Mouse (Mus musculus) limb, embryonic 11.5 days (tissue): ENCODE results near the gene Plvap. TPM values are rescaled to one million over a fixed set of nuclear protein-coding genes. Genes with fewer than 3 reads are reported as not detected.

Source experiments
- ATAC-seq: fragments of 200-750 bp; cut with Nextera tagmentation; 2 replicates; pipeline ENCODE4 v1.8.0; 2017; ENCODE audit warnings: low read depth; ENCODE audit not compliant: insufficient number of reproducible peaks, low FRiP score, low TSS enrichment
- DNase-seq: peaks from one replicate; pipeline ENCODE4 v3.0.0-alpha.2; 2015; ENCODE audit warnings: low spot score
- H3K27ac ChIP-seq: fragments of 300-500 bp; sonication (generic); replicated peaks from 2 replicates; pipeline ENCODE4 v1.5.1; 2014; ENCODE audit warnings: low read depth, mild to moderate bottlenecking, low read length
- H3K27me3 ChIP-seq: fragments of 300-500 bp; sonication (generic); 2 replicates; pipeline ENCODE4 v1.6.1; 2014; ENCODE audit warnings: mild to moderate bottlenecking, low read length, mixed read lengths; ENCODE audit not compliant: control insufficient read depth, insufficient read depth
- H3K36me3 ChIP-seq: fragments of 300-500 bp; sonication (generic); 2 replicates; pipeline ENCODE4 v1.6.1; 2014; ENCODE audit warnings: mild to moderate bottlenecking, low read length, moderate library complexity, mixed read lengths; ENCODE audit not compliant: control insufficient read depth, insufficient read depth
- H3K4me1 ChIP-seq: fragments of 300-500 bp; sonication (generic); 2 replicates; pipeline ENCODE4 v1.6.1; 2014; ENCODE audit warnings: low read length, mixed read lengths; ENCODE audit not compliant: control insufficient read depth, insufficient read depth
- H3K4me2 ChIP-seq: fragments of 300-500 bp; sonication (generic); 2 replicates; pipeline ENCODE4 v1.6.1; 2014; ENCODE audit warnings: low read depth, mild to moderate bottlenecking, moderate library complexity; ENCODE audit not compliant: severe bottlenecking
- H3K4me3 ChIP-seq: fragments of 300-500 bp; sonication (generic); 2 replicates; pipeline ENCODE4 v1.5.1; 2014; ENCODE audit warnings: low read depth, low read length
- H3K9ac ChIP-seq: fragments of 300-500 bp; sonication (generic); 2 replicates; pipeline ENCODE4 v1.6.1; 2014; ENCODE audit warnings: mild to moderate bottlenecking, low read length
- H3K9me3 ChIP-seq: fragments of 300-500 bp; sonication (generic); 2 replicates; pipeline ENCODE4 v1.6.1; 2016; ENCODE audit warnings: low read length; ENCODE audit not compliant: control insufficient read depth
- WGBS: fragments of 180-500 bp; shearing (Covaris S2); extraction: QIAGEN DNeasy Blood & Tissue Kit; methylation state at CpG from one replicate; pipeline ENCODE4 v1.1.7; 2014; 5-methylcytosine and 5-hydroxymethylcytosine counted together
- polyA plus RNA-seq: library from polyadenylated mRNA; unstranded; fragments of >200 nt; fragmentation: Nextera tagmentation; extraction: Ambion mirVana; gene quantifications from 2 replicates; pipeline ENCODE4 v1.2.1, GENCODE M21; 2014

The Plvap gene
- polyA plus RNA-seq, 1 experiment from 2014 or later, result 58.2 TPM

DNA sequence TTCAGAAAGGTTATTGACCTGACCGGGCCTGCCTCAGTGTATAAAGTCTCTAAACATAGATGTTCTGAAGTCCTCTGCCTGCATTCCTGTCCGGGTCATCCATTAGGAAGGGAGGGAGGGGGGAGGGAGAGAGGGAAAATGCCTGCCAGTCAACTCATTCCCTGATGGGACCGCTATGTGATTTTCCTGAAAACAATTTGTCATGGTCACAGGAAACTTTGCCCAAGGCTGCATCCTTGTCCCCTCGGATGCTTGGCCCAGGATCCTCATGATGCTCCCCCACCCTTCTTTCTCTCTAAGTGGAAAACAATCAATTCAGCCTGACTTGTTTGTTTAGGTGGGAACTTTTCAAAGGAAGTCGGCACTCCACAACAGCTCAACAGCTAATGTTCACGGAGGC lies 5.2 kb upstream of the Plvap start:
- H3K27ac ChIP-seq, result no peak overlapping the region
- 22% methylated on average over 6 of the region's 6 CpGs for WGBS
- H3K9me3 ChIP-seq, result no peaks in the 10 kb centered on the region
- no peaks in the 10 kb centered on the region for H3K27me3 ChIP-seq
- no peak overlapping the region for H3K4me3 ChIP-seq
- no peak overlapping the region for H3K9ac ChIP-seq
- no peaks in the 10 kb centered on the region for H3K4me1 ChIP-seq
- ATAC-seq (no peak), DNase-seq (peak; percentile 18)
- H3K36me3 ChIP-seq, result no peaks in the 10 kb centered on the region
- H3K4me2 ChIP-seq, result no peak overlapping the region

DNA sequence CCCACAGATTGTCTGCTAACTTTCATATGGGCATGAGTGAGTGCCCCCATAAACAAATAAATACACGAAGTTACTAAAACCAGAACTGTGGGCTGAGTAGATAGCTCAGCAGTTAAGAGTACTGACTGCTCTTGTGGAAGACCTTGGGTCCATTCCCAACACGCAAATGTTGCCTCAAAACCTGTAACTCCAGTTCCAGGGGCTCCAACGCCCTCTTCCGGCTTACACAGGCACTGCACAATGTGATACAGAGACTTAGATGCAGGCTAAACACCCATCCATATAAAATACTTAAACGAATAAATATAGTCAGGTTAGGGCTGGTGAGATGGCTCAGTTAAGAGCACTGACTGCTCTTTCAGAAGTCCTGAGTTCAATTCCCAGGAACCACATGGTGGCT lies 3.5 kb upstream of the Plvap start:
- DNase-seq (no peak), ATAC-seq (no peak)
- H3K36me3 ChIP-seq, result no peaks in the 10 kb centered on the region
- H3K4me2 ChIP-seq, result no peak overlapping the region
- no peak overlapping the region for H3K27ac ChIP-seq
- no peak overlapping the region for H3K9ac ChIP-seq
- H3K4me3 ChIP-seq, result no peak overlapping the region
- H3K4me1 ChIP-seq, result no peaks in the 10 kb centered on the region
- WGBS, result 71% methylated on average over 5 of the region's 5 CpGs
- H3K27me3 ChIP-seq, result no peaks in the 10 kb centered on the region
- H3K9me3 ChIP-seq, result no peaks in the 10 kb centered on the region

DNA sequence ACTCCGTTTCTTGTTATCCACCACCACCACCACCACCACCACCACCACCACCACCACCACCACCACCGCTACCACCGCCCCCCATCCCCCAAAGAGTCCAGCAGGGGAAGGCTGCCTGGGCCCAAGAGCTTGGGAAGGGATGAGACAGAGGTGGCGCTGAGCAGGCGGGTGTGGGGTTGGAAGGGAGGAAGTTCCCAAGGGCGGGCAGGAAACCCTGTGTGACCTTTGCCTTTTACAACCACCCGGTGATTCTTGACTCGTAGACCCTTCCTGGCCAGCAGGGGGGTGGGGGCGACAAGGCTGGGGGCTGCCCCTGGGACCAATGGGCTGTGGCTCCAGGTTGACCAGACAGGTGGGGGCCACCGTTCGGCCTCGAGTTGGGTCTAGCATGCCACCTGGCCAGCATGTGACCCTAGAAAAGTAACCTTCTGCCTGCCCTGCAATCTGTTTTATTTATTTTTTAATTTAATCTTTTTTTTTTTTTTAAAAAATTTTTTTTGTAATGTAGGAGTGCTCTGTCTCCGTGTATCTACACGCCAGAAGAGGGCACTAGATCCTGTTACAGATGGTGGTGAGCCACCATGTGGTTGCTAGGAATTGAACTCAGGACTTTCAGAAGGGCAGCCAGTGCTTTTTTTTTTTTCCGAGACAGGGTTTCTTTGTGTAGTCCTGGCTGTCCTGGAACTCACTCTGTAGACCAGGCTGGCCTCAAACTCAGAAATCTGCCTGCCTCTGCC lies 1.6 kb upstream of the Plvap start:
- Histone ChIP-seq H3K4me2 (no peak overlapping the region), H3K27me3 (peaks cover 11% of the 10 kb centered on the region), H3K9me3 (no peaks in the 10 kb centered on the region), H3K27ac (no peak overlapping the region), H3K36me3 (no peaks in the 10 kb centered on the region), H3K4me1 (no peaks in the 10 kb centered on the region), H3K9ac (no peak overlapping the region), H3K4me3 (no peak overlapping the region)
- DNase-seq (no peak), ATAC-seq (no peak)
- 69% methylated on average over 15 of the region's 15 CpGs for WGBS

DNA sequence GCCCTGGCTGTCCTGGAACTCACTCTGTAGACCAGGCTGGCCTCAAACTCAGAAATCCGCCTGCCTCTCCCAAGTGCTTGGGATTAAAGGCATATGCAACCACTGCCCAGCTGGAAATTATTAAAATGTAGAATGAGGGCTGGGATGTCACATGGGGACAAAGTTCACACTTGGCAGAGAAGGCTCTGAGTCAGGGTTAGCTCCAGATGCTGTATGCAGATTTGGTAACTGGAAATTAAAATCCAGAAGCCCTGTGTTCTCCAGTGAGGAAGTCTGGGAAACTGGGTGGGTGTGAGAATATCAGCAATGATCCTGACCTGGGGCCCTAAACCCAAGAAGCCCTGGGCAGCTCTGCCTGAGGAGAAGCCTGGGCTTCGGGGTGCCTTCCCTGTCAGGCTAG lies 2.2 kb downstream of the Plvap start:
- H3K4me2 ChIP-seq, result peak overlapping the region; percentile 15; the same call in 1 of the 2 replicates
- DNase-seq, result no peak
- H3K9ac ChIP-seq, result no peak overlapping the region
- H3K27me3 ChIP-seq, result peaks cover 27% of the 10 kb centered on the region
- H3K4me1 ChIP-seq, result no peaks in the 10 kb centered on the region
- no peak overlapping the region for H3K4me3 ChIP-seq
- 40% methylated on average over 2 of the region's 2 CpGs for WGBS
- no peak for ATAC-seq
- no peaks in the 10 kb centered on the region for H3K36me3 ChIP-seq
- H3K27ac ChIP-seq, result no peak overlapping the region
- H3K9me3 ChIP-seq, result no peaks in the 10 kb centered on the region

DNA sequence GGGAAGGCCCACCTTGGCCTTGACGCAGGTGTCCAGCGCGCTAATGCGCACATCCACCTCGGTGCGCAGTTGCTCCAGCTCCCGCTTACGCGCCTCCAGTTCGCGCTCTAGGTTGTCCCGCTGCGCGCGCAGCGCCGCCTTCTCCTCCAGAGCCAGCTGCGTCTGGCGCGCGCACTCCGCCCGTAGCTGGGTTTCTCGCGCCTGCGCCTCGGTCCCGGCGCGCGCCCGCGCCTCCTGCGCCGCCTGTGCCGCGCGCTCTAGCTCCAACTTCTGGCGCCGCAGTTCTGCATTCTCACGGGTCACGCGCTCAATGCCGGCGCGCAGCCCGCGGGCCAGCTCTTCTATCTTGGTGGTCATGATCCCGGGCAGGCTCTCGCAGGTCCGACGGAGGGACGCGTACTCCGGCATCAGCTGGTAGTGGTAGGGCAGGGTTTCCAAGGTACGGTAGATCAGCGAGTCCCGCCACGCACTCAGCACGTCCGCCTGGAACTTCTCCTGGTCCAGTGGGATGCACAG lies 3.9 kb downstream of the Plvap start:
- Histone ChIP-seq H3K36me3 (no peaks in the 10 kb centered on the region), H3K4me2 (peak overlapping the region; percentile 77), H3K27me3 (peaks cover 27% of the 10 kb centered on the region), H3K9ac (peak overlapping the region; percentile 47), H3K4me3 (peak overlapping the region; percentile 43), H3K27ac (no peak overlapping the region), H3K4me1 (no peaks in the 10 kb centered on the region), H3K9me3 (no peaks in the 10 kb centered on the region)
- under 1% methylated on average over 61 of the region's 61 CpGs for WGBS
- ATAC-seq, result peak; percentile 65
- peak; percentile 88 for DNase-seq

DNA sequence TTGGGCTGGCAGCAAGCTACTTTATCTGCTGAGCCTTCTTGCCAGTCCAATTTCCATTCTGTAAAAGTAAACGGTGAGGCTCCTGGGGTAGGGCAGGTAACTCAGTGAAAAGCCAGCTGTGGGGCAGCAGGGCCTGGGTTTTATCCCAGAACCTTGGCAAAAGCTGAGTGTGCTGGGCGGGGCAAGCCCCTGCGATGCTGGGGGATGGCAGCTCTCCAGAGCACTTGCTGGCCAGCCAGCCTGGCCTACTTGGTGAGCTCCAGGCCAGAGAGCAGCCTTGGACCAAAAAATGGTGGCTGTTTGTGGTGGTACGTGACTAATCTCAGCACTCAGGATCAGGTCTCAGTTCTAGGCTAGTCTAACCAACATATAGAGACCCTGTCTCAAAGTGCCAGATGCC lies 5.6 kb downstream of the Plvap start:
- H3K4me2 ChIP-seq, result no peak overlapping the region
- H3K27me3 ChIP-seq, result peaks cover 27% of the 10 kb centered on the region
- 87% methylated on average over 4 of the region's 4 CpGs for WGBS
- no peak overlapping the region for H3K27ac ChIP-seq
- DNase-seq (no peak), ATAC-seq (no peak)
- no peaks in the 10 kb centered on the region for H3K36me3 ChIP-seq
- no peaks in the 10 kb centered on the region for H3K4me1 ChIP-seq
- H3K4me3 ChIP-seq, result no peak overlapping the region
- H3K9me3 ChIP-seq, result no peaks in the 10 kb centered on the region
- H3K9ac ChIP-seq, result no peak overlapping the region

DNA sequence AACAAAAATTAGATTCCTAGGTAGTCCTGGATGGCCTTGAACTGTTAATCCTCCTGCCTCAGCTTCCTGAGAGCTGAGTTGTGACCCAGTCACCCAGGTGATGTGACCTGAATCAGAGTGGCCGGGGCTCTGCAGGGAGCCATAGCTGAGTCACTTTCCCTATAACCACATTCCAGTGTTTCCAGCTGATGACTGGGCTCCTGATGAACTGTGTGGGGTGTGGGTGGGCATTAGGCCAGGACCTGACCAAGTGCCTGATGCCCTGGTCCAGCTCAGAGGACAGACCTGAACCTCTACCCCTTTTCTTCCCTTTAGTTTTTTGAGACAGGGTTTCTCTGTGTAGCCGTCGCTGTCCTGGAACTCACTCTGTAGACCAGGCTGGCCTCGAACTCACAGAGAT lies 6.2 kb downstream of the Plvap start:
- H3K4me2 ChIP-seq, result no peak overlapping the region
- no peak overlapping the region for H3K9ac ChIP-seq
- H3K9me3 ChIP-seq, result no peaks in the 10 kb centered on the region
- peaks cover 27% of the 10 kb centered on the region for H3K27me3 ChIP-seq
- no peaks in the 10 kb centered on the region for H3K36me3 ChIP-seq
- ATAC-seq (no peak), DNase-seq (no peak)
- H3K4me3 ChIP-seq, result no peak overlapping the region
- H3K4me1 ChIP-seq, result no peaks in the 10 kb centered on the region
- 94% methylated on average over 4 of the region's 4 CpGs for WGBS
- no peak overlapping the region for H3K27ac ChIP-seq

DNA sequence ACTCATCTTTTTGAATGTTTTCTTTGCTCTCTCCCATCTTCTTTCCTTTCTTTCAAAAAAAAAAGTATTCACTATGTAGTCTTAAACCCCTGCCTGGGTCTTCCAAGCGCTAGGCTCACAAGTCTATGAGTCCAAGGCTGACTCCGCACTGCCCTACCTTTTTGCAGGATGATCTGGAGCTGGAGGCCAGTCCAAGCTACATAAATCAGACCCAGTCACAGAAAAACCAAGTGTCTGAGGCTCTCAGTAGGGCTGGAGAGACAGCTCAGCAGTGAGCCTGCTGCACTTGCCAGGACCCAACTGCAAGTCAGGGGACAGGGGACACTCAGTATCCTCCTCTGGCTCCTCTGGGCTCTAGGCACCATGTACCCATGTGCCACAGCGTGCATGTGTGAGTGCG lies 7.2 kb downstream of the Plvap start:
- Histone ChIP-seq H3K27me3 (peaks cover 26% of the 10 kb centered on the region), H3K4me3 (no peak overlapping the region), H3K4me2 (no peak overlapping the region), H3K36me3 (no peaks in the 10 kb centered on the region), H3K9me3 (no peaks in the 10 kb centered on the region), H3K4me1 (peaks cover 3% of the 10 kb centered on the region; the same call in 1 of the 2 replicates), H3K9ac (no peak overlapping the region), H3K27ac (no peak overlapping the region)
- ATAC-seq (no peak), DNase-seq (no peak)
- 85% methylated on average over 4 of the region's 4 CpGs for WGBS
